Mouse (Mus musculus): ENCODE data around the gene Agbl5.

DNA sequence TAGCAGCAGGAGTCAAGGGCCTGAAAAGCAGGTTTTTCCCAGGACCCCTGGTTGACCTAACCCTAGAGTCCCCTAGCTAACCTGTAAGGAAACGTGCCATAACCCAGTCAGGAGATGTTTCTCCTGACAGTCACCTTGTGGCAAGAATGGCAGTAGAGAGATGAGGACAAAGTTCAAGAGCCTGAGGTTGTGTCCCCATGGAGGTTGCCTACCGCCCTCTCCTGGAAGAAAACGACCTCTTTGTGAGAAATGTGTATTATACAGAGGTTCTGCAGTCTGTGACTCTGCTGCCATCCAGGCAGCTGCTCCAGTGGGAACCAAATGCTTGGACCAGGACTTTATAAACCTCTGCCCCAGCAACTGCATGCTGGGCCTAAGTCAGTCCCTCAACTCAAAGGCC, 32.8 kb upstream of the Agbl5 start:
- TF ChIP-seq POLR2A (IDR thresholded peaks at IDR 0.05; ENCODE audit: low read depth, low read length) (no peak), CTCF (IDR thresholded peaks at IDR 0.05; ENCODE audit: borderline replicate concordance, insufficient read depth, low read length) (no peak)

All from embryonic fibroblast, embryonic 13.5 days (primary cell).